Mouse (Mus musculus) spleen, adult 2 months (tissue): ENCODE results near the gene Ssxb5. TPM values are rescaled to one million over a fixed set of nuclear protein-coding genes. Genes with fewer than 3 reads are reported as not detected.
"Not testable (repeated sequence)": the region's sequence is repeated elsewhere in the genome, so short reads cannot be mapped to it uniquely, and the experiment has no call there.

Experiments used
- DNase-seq, 2 experiments: peaks; one replicate each; pipeline versions ENCODE4 v3.0.0 to v3.0.0-alpha.2; 2012 to 2021; ENCODE audit warnings: low spot score in 2 of 2, low read depth in 1 of 2
- H3K27ac ChIP-seq: fragments of 200-500 bp; 2 replicates; pipeline ENCODE4 v1.5.1; 2012; ENCODE audit warnings: low read length, inconsistent platforms; ENCODE audit not compliant: insufficient read depth
- H3K27me3 ChIP-seq: fragments of 200-500 bp; 2 replicates; pipeline ENCODE4 v1.6.1; 2012; ENCODE audit warnings: mild to moderate bottlenecking, moderate library complexity, low read length, inconsistent platforms; ENCODE audit not compliant: control insufficient read depth, insufficient read depth
- H3K36me3 ChIP-seq: fragments of 200-500 bp; 2 replicates; pipeline ENCODE4 v1.6.1; 2012; ENCODE audit warnings: mild to moderate bottlenecking, low read length, inconsistent platforms; ENCODE audit not compliant: control insufficient read depth, insufficient read depth
- H3K4me1 ChIP-seq: fragments of 200-500 bp; 2 replicates; pipeline ENCODE4 v1.6.1; 2011; ENCODE audit warnings: inconsistent platforms; ENCODE audit not compliant: control insufficient read depth, insufficient read depth, insufficient read length
- H3K4me3 ChIP-seq: fragments of 200-500 bp; 2 replicates; pipeline ENCODE4 v1.5.1; 2011; ENCODE audit warnings: mild to moderate bottlenecking, inconsistent platforms; ENCODE audit not compliant: insufficient read depth, insufficient read length; ENCODE audit errors: extremely low read depth
- CTCF ChIP-seq: fragments of 200-500 bp; IDR thresholded peaks from 2 replicates; pipeline ENCODE4 v1.5.1; 2011; ENCODE audit warnings: mild to moderate bottlenecking, inconsistent platforms; ENCODE audit not compliant: insufficient read depth, insufficient read length, insufficient replicate concordance; ENCODE audit errors: extremely low read depth
- POLR2A ChIP-seq: fragments of 200-500 bp; IDR thresholded peaks from 2 replicates; pipeline ENCODE4 v1.6.1; 2011; ENCODE audit warnings: low read depth, low read length, inconsistent platforms
- WGBS: fragments of 180-500 bp; shearing (Covaris S2); methylation state at CpG from one replicate; pipeline ENCODE4 v1.1.7; 2018; 5-methylcytosine and 5-hydroxymethylcytosine counted together
- polyA plus RNA-seq: library from polyadenylated mRNA; depleted of rRNA; stranded (reverse); fragments of >200 nt; gene quantifications from 2 replicates; pipeline ENCODE4 v1.2.3, GENCODE M21; 2012; rRNA removed

The Ssxb5 gene
- polyA plus RNA-seq: not detected in 2 replicates

DNA sequence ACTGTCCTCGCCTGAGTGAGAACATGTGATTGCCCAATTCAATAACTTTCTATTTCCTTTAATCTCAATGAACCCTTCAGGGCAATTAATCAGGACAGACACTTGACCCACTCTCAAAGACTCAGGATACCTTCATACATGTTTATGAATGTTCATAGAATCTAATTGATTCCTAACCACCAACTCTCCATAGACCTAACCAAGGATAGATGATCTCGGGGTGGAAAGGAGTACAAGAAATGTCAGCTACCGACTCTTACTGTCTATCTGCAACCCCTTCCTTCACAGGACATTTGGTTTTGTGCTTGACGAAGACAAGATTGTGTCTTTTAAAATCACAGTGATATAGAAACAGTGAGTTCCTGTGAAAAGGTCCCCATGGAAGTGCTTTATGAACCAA is at the start of gene Ssxb5:
Ssxb5 (plus strand) TSS at position 301 of the 400 bp plus-strand sequence.
- H3K27ac ChIP-seq, H3K27me3 ChIP-seq, H3K36me3 ChIP-seq, H3K4me3 ChIP-seq, DNase-seq, H3K4me1 ChIP-seq: not testable (repeated sequence)
- WGBS: 76% methylated on average over 4 of the region's 4 CpGs

GRCm38 (mm10) chrX:8832043-8832442 is 28.6 kb downstream of the Ssxb5 start:
- H3K27me3 ChIP-seq: no peaks in the 10 kb centered on the region
- H3K36me3 ChIP-seq: no peaks in the 10 kb centered on the region
- H3K4me1 ChIP-seq: no peaks in the 10 kb centered on the region
- no peak overlapping the region for H3K27ac ChIP-seq
- TF ChIP-seq POLR2A: no peak
- no peak for DNase-seq
- no peak overlapping the region for H3K4me3 ChIP-seq

DNA sequence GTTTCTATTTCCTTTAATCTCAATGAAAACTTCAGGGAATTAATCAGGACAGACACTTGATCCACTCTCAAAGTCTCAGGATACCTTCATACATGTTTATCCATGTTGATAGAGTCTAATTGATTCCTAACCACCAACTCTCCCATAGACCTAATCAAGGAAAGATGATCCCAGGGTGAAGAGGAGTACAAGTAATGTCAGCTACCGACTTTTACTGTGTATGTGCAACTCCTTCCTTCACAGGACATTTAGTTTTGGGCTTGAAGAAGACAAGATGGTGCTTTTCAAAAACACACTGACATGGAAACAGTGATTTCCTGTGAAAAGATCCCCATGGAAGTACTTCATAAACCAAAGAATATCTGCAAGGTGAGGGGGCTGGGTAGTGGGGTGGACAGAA is 40.2 kb downstream of the Ssxb5 start, which contains the start of gene Gm6592:
Gm6592 (plus strand) TSS at position 301 of the 400 bp plus-strand sequence.
- Histone ChIP-seq H3K36me3 (no peaks in the 10 kb centered on the region), H3K4me1 (no peaks in the 10 kb centered on the region), H3K27me3 (no peaks in the 10 kb centered on the region), H3K4me3 (no peak within 1 kb of the TSS), H3K27ac (no peak within 1 kb of the TSS)
- TF ChIP-seq POLR2A (no peak), CTCF (no peak)
- DNase-seq: no peak
- 59% methylated on average over 1 of the region's 1 CpGs for WGBS

DNA sequence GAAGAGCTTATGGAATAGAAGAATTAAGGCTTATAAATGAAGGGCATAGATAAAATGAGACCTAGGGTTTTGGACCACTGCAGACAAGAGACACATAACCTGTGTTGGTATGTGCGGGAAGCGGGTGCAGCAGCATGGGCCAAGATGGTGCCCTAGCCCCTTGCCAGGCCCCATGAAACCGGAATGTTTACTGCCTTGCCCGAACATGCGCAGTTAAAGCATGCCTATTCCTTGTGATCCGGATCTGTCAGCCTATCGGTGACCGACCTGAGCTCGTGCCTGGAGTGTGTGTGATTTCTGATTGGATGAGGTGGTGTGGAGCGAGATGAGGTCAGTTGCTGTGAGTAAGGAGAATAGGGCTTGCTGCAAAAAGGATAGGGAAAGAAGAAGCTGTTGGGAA is 49.0 kb downstream of the Ssxb5 start:
- no peaks in the 10 kb centered on the region for H3K4me1 ChIP-seq
- H3K27me3 ChIP-seq: no peaks in the 10 kb centered on the region
- DNase-seq: no peak
- no peaks in the 10 kb centered on the region for H3K36me3 ChIP-seq
- 89% methylated on average over 10 of the region's 10 CpGs for WGBS
- TF ChIP-seq CTCF: no peak
- no peak for TF ChIP-seq POLR2A
- H3K4me3 ChIP-seq: no peak overlapping the region
- H3K27ac ChIP-seq: no peak overlapping the region

Other genes starting within 250 kb of the Ssxb5 start
- not detected in 2 replicates for gene Ssxb3, start 211.9 kb upstream of the Ssxb5 start, polyA plus RNA-seq
- not detected in 2 replicates for gene Ssxb8, start 112.8 kb upstream of the Ssxb5 start, polyA plus RNA-seq
- not detected in 2 replicates for gene Ssx9, start 55.3 kb upstream of the Ssxb5 start, polyA plus RNA-seq
- not detected in 2 replicates for gene Gm6592, start 40.3 kb downstream of the Ssxb5 start, polyA plus RNA-seq
- not detected in 2 replicates for gene Gm5751, start 70.6 kb downstream of the Ssxb5 start, polyA plus RNA-seq
- gene B630019K06Rik, start 88.7 kb downstream of the Ssxb5 start, polyA plus RNA-seq: 0.99 and 1.5 TPM in 2 replicates
- not detected in 2 replicates for gene Fthl17b, start 159.3 kb downstream of the Ssxb5 start, polyA plus RNA-seq
- gene Fthl17c, start 172.9 kb downstream of the Ssxb5 start, polyA plus RNA-seq: not detected in 2 replicates
- gene Fthl17d, start 183.1 kb downstream of the Ssxb5 start, polyA plus RNA-seq: not detected in 2 replicates
- gene Fthl17e, start 229.8 kb downstream of the Ssxb5 start, polyA plus RNA-seq: not detected in 2 replicates